Mouse (Mus musculus) MEL (cell line): Measurements from ENCODE around the gene Dnah14. TPM values are rescaled to one million over a fixed set of nuclear protein-coding genes. Genes with fewer than 3 reads are reported as not detected.

Source experiments
- DNase-seq: peaks from one replicate; pipeline ENCODE4 v3.0.0; 2011; ENCODE audit warnings: low read depth, low spot score
- H3K27ac ChIP-seq: 2 replicates; pipeline ENCODE4 v1.5.1; 2012; ENCODE audit warnings: low read depth, mild to moderate bottlenecking, control low read depth, low read length, moderate library complexity; ENCODE audit not compliant: control insufficient read depth
- H3K27me3 ChIP-seq, 2 experiments: fragments of 150-350 bp in 1 of 2; sonication (generic) in 1 of 2; 2 replicates each; pipeline ENCODE4 v1.6.1; 2012; ENCODE audit warnings: low read length in 2 of 2, mild to moderate bottlenecking in 2 of 2, improper control_type of control experiment in 1 of 2, moderate library complexity in 1 of 2; ENCODE audit not compliant: insufficient read depth in 2 of 2, control insufficient read depth in 1 of 2
- H3K36me3 ChIP-seq, 2 experiments: 2 replicates each; pipeline ENCODE4 v1.6.1; 2012 to 2014; ENCODE audit warnings: low read length in 2 of 2, improper control_type of control experiment in 1 of 2, inconsistent platforms in 1 of 2, mild to moderate bottlenecking in 1 of 2; ENCODE audit not compliant: insufficient read depth in 2 of 2, control insufficient read depth in 1 of 2
- H3K4me1 ChIP-seq, 2 experiments: fragments of 150-350 bp in 1 of 2; sonication (generic) in 1 of 2; 2 replicates each; pipeline ENCODE4 v1.6.1; 2012; ENCODE audit warnings: low read length in 2 of 2, improper control_type of control experiment in 1 of 2, mild to moderate bottlenecking in 1 of 2; ENCODE audit not compliant: insufficient read depth in 2 of 2, control insufficient read depth in 1 of 2
- H3K4me3 ChIP-seq, 2 experiments: fragments of 150-350 bp in 1 of 2; sonication (generic) in 1 of 2; 2 replicates each; pipeline ENCODE4 v1.5.1; 2012; ENCODE audit warnings: low read depth in 2 of 2, low read length in 2 of 2, mild to moderate bottlenecking in 2 of 2, moderate library complexity in 2 of 2, control low read depth in 1 of 2, improper control_type of control experiment in 1 of 2; ENCODE audit not compliant: control insufficient read depth in 1 of 2, insufficient read depth in 1 of 2
- H3K79me2 ChIP-seq: 2 replicates; pipeline ENCODE4 v1.6.1; 2012; ENCODE audit warnings: mild to moderate bottlenecking, low read length, moderate library complexity; ENCODE audit not compliant: control insufficient read depth, poor library complexity, insufficient read depth
- H3K9ac ChIP-seq: 2 replicates; pipeline ENCODE4 v1.6.1; 2012; ENCODE audit warnings: low read depth, mild to moderate bottlenecking, control low read depth, low read length, moderate library complexity; ENCODE audit not compliant: control insufficient read depth, poor library complexity, severe bottlenecking
- H3K9me3 ChIP-seq: fragments of 150-350 bp; sonication (generic); replicated peaks from 2 replicates; pipeline ENCODE4 v1.6.1; 2012; ENCODE audit warnings: mild to moderate bottlenecking, low read length, improper control_type of control experiment, moderate library complexity; ENCODE audit not compliant: insufficient read depth
- BHLHE40 ChIP-seq: IDR thresholded peaks from 2 replicates; pipeline ENCODE4 v1.6.1; 2012; ENCODE audit warnings: low read depth, mild to moderate bottlenecking, inconsistent platforms, low read length, improper control_type of control experiment, borderline replicate concordance
- CTCF ChIP-seq, 3 experiments: IDR thresholded peaks in 2 of 3; conservative IDR thresholded peaks in 1 of 3; 2 replicates each; pipeline ENCODE4 v1.5.1; 2011 to 2012; ENCODE audit warnings: low read length in 3 of 3, low read depth in 2 of 3, mild to moderate bottlenecking in 2 of 3, improper control_type of control experiment in 1 of 3, inconsistent platforms in 1 of 3, mixed read lengths in 1 of 3, moderate library complexity in 1 of 3; ENCODE audit not compliant: control insufficient read depth in 1 of 3, insufficient read depth in 1 of 3, poor library complexity in 1 of 3, severe bottlenecking in 1 of 3
- ELF1 ChIP-seq: IDR thresholded peaks from 2 replicates; pipeline ENCODE4 v1.6.1; 2014; ENCODE audit warnings: low read depth, mild to moderate bottlenecking, inconsistent platforms, low read length, improper control_type of control experiment, moderate library complexity
- GATA1 ChIP-seq: IDR thresholded peaks from 2 replicates; pipeline ENCODE4 v1.6.1; 2011; ENCODE audit warnings: low read depth, low read length, improper control_type of control experiment
- KAT2A ChIP-seq: conservative IDR thresholded peaks from 2 replicates; pipeline ENCODE4 v1.6.1; 2012; ENCODE audit warnings: low read depth, low read length, improper control_type of control experiment, inconsistent platforms
- MAX ChIP-seq: IDR thresholded peaks from 2 replicates; pipeline ENCODE4 v1.6.1; 2011; ENCODE audit warnings: low read length, improper control_type of control experiment
- MAZ ChIP-seq: IDR thresholded peaks from 2 replicates; pipeline ENCODE4 v1.6.1; 2012; ENCODE audit warnings: low read depth, mild to moderate bottlenecking, inconsistent platforms, low read length, improper control_type of control experiment
- MEF2A ChIP-seq: IDR thresholded peaks from 2 replicates; pipeline ENCODE4 v1.6.1; 2014; ENCODE audit warnings: low read depth, mild to moderate bottlenecking, inconsistent platforms, low read length, improper control_type of control experiment; ENCODE audit not compliant: poor library complexity, insufficient replicate concordance, severe bottlenecking; ENCODE audit errors: extremely low read depth
- MYB ChIP-seq: IDR thresholded peaks from 2 replicates; pipeline ENCODE4 v1.6.1; 2011; ENCODE audit warnings: mild to moderate bottlenecking, low read depth, low read length, improper control_type of control experiment
- POLR2AphosphoS5 ChIP-seq: IDR thresholded peaks from 2 replicates; pipeline ENCODE4 v1.6.1; 2012; ENCODE audit warnings: low read depth, borderline replicate concordance, mild to moderate bottlenecking, inconsistent platforms, low read length, moderate library complexity, mixed read lengths
- RAD21 ChIP-seq: IDR thresholded peaks from 2 replicates; pipeline ENCODE4 v1.6.1; 2011; ENCODE audit warnings: mild to moderate bottlenecking, low read depth, low read length, improper control_type of control experiment
- RCOR1 ChIP-seq: IDR thresholded peaks from 2 replicates; pipeline ENCODE4 v1.6.1; 2012; ENCODE audit warnings: low read depth, mild to moderate bottlenecking, inconsistent platforms, low read length, improper control_type of control experiment
- SIN3A ChIP-seq: IDR thresholded peaks from 2 replicates; pipeline ENCODE4 v1.6.1; 2012; ENCODE audit warnings: low read length, improper control_type of control experiment, inconsistent platforms
- TBP ChIP-seq: IDR thresholded peaks from 2 replicates; pipeline ENCODE4 v1.8.0; 2011; ENCODE audit warnings: low read depth, low read length, improper control_type of control experiment
- USF2 ChIP-seq, 2 experiments: IDR thresholded peaks; 2 replicates each; pipeline ENCODE4 v1.6.1; 2011 to 2012; ENCODE audit warnings: improper control_type of control experiment in 2 of 2, low read length in 2 of 2, borderline replicate concordance in 1 of 2, inconsistent platforms in 1 of 2, low read depth in 1 of 2, mild to moderate bottlenecking in 1 of 2; ENCODE audit not compliant: insufficient read depth in 1 of 2
- ZC3H11A ChIP-seq: IDR thresholded peaks from 2 replicates; pipeline ENCODE4 v1.6.1; 2012; ENCODE audit warnings: low read depth, mild to moderate bottlenecking, inconsistent platforms, low read length, improper control_type of control experiment
- ZKSCAN1 ChIP-seq: IDR thresholded peaks from 2 replicates; pipeline ENCODE4 v1.6.1; 2012; ENCODE audit warnings: low read depth, mild to moderate bottlenecking, inconsistent platforms, low read length, improper control_type of control experiment, moderate library complexity
- polyA plus RNA-seq, 2 experiments: library from polyadenylated mRNA; stranded (reverse) in 1 of 2; unstranded in 1 of 2; fragments of >175 nt in 1 of 2; fragments of >200 nt in 1 of 2; gene quantifications; 2 replicates each; pipeline versions ENCODE4 v1.2.1 to v1.2.4; 2012; ENCODE audit warnings: low replicate concordance in 2 of 2, low read depth in 1 of 2; ENCODE audit not compliant: insufficient read length in 2 of 2, insufficient read depth in 1 of 2, missing spikeins in 1 of 2
- total RNA-seq: library from RNA; depleted of rRNA; stranded (reverse); fragments of 300-350 nt; gene quantifications from 2 replicates; pipeline ENCODE4 v1.2.3, GENCODE M21; 2012; rRNA removed

Gene Dnah14
- total RNA-seq (0.77 and 0.78 TPM in 2 replicates), polyA plus RNA-seq (1 to 10 TPM in 1 of 2 experiments, not detected in 1; 1.2 TPM)

GRCm38 (mm10) chr1:181576322-181576721 lies at the start of gene Dnah14:
Dnah14 (plus strand) TSS chr1:181576559.
- TF ChIP-seq MYB (no peak), ZKSCAN1 (no peak), USF2 (IDR thresholded peaks at IDR 0.05; ENCODE audit: borderline replicate concordance in 1 of 2, insufficient read depth in 1 of 2, low read depth in 1 of 2, low read length in 2 of 2) (no peak), MEF2A (no peak), GATA1 (no peak), MAZ (no peak), CTCF (IDR thresholded peaks at IDR 0.05 in 2 of 3, conservative IDR thresholded peaks at IDR 0.05 in 1 of 3; ENCODE audit: control insufficient read depth in 1 of 3, insufficient read depth in 1 of 3, low read depth in 2 of 3, low read length in 3 of 3, poor library complexity in 1 of 3, severe bottlenecking in 1 of 3) (no peak), SIN3A (no peak), ELF1 (no peak)
- no peak within 1 kb of the TSS for H3K9ac ChIP-seq
- no peaks in the 10 kb centered on the region; a peak in 2 of 4 replicates for H3K27me3 ChIP-seq
- H3K9me3 ChIP-seq: no peaks in the 10 kb centered on the region
- no peak within 1 kb of the TSS for H3K27ac ChIP-seq
- no peaks in the 10 kb centered on the region for H3K36me3 ChIP-seq
- H3K4me1 ChIP-seq: no peaks in the 10 kb centered on the region
- DNase-seq: no peak
- H3K4me3 ChIP-seq: no peak within 1 kb of the TSS
- no peaks in the 10 kb centered on the region for H3K79me2 ChIP-seq

GRCm38 (mm10) chr1:181529368-181529767 lies 47.0 kb upstream of the Dnah14 start:
- Histone ChIP-seq H3K4me3 (no peak overlapping the region), H3K4me1 (no peaks in the 10 kb centered on the region), H3K9me3 (no peaks in the 10 kb centered on the region), H3K79me2 (no peaks in the 10 kb centered on the region), H3K9ac (no peak overlapping the region), H3K27ac (no peak overlapping the region), H3K36me3 (no peaks in the 10 kb centered on the region), H3K27me3 (0 out of 4 replicates have a peak, but pooled peaks cover 0 to 1% of the 10 kb centered on the region in 2 experiments)
- TF ChIP-seq RCOR1 (no peak), GATA1 (no peak), MAZ (no peak), MAX (no peak), TBP (no peak), ZC3H11A (no peak), KAT2A (no peak), POLR2AphosphoS5 (no peak), BHLHE40 (no peak), RAD21 (no peak)
- DNase-seq: no peak
